Mouse (Mus musculus) testis, adult 2 months (tissue): ENCODE measurements around the gene Doxl2.

ENCODE experiments used
- CTCF ChIP-seq: fragments of 200-500 bp; IDR thresholded peaks from 2 replicates; pipeline ENCODE4 v1.5.1; 2012; ENCODE audit warnings: low read depth, mild to moderate bottlenecking, inconsistent platforms, low read length, moderate library complexity; ENCODE audit not compliant: control insufficient read depth, insufficient read depth, insufficient replicate concordance
- POLR2A ChIP-seq: fragments of 200-500 bp; IDR thresholded peaks from 2 replicates; pipeline ENCODE4 v1.6.1; 2012; ENCODE audit warnings: low read depth, mild to moderate bottlenecking, inconsistent platforms, low read length, moderate library complexity; ENCODE audit not compliant: control insufficient read depth

- TF ChIP-seq POLR2A = no peak
- no peak for TF ChIP-seq CTCF
Measured at GRCm38 (mm10) chr6:48986444-48986990, 11.8 kb downstream of the Doxl2 start, which contains the start of gene Svs1.
